Mouse (Mus musculus): ENCODE data around the gene Aup1.

DNA sequence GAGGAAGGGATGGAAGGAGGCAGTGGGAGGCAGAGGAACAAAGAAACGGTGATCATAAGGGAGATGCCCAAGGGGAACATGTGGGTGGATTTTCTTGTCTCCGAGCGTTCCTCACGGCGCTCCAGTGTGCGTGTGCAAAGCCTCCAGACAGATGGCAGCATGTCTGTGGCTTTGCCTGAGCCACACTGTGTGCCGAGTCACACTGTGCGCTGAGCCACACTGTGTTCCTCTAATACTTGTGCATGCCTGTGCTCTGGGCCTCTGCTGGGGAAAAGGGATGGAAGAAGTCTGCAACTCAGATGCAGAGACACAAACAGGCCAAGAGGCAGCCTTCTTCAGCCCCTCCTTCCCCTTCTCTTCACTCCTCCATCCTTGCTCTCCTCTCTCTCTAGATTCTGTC, 27.0 kb upstream of the Aup1 start:
- no peak for TF ChIP-seq GATA1 (IDR thresholded peaks at IDR 0.05; ENCODE audit: low read length)
- TF ChIP-seq TAL1 (IDR thresholded peaks at IDR 0.05; ENCODE audit: low read length), result no peak

All from erythroblast, embryonic 14.5 days (primary cell).